Mouse (Mus musculus) erythroblast, embryonic 14.5 days (primary cell): Measurements from ENCODE around the gene Lyl1.

Experiments used
- GATA1 ChIP-seq: IDR thresholded peaks from 2 replicates; pipeline ENCODE4 v1.6.1; 2012; ENCODE audit warnings: low read length, inconsistent platforms, mixed read lengths
- TAL1 ChIP-seq: IDR thresholded peaks from 3 replicates; pipeline ENCODE4 v1.6.1; 2012; ENCODE audit warnings: low read length, inconsistent platforms, mixed read lengths

- TF ChIP-seq GATA1 = no peak
- TF ChIP-seq TAL1 = no peak
Observed at GRCm38 (mm10) chr8:84711933-84712758, 10.9 kb downstream of the Lyl1 start.
